In genomic region chr2:25252331-25252730, GRCm38 (mm10) we compare ENCODE assay signal across 12 mouse cellular contexts. TPM values are rescaled to one million over a fixed set of nuclear protein-coding genes. Genes with fewer than 3 reads are reported as not detected.
DNase-seq lines count a peak whose midpoint lies in the region; ATAC-seq and TF ChIP-seq lines count a peak whose summit lies in the region.
"Had no signal": no experiment of that assay in that cellular context is flagged by ENCODE, and none has a peak within 500 bp of the region (broad histone marks: within the 10 kb centered on the region; RNA-seq: fewer than 3 reads in every experiment).

No protein-coding gene starts in this region.

- no peak overlapping the region for H3K4me2 ChIP-seq in kidney, postnatal 0 days (ENCODE audit: low read length)
- H3K4me2 ChIP-seq: embryonic facial prominence, embryonic 15.5 days; heart, embryonic 12.5 days; midbrain, embryonic 11.5 days had no signal

- no peak for ATAC-seq in CD4-positive, CD25-positive, alpha-beta regulatory T cell, adult 4 months
- no peak for ATAC-seq in kidney, postnatal 0 days (replicated peaks; ENCODE audit: low FRiP score, low read depth)

- H3K4me1 ChIP-seq in kidney, postnatal 0 days (replicated peaks; ENCODE audit: insufficient read depth, low read length): peaks cover 6% of the 10 kb centered on the region
- H3K4me1 ChIP-seq in embryonic fibroblast, embryonic 13.5 days (ENCODE audit: control insufficient read depth, insufficient read depth, low read length): no peaks in the 10 kb centered on the region

- TF ChIP-seq POLR2A in embryonic fibroblast, embryonic 13.5 days (IDR thresholded peaks at IDR 0.05; ENCODE audit: low read depth, low read length): no peak

- no peak overlapping the region for H3K9ac ChIP-seq in kidney, postnatal 0 days (ENCODE audit: low read depth, low read length)
- H3K9ac ChIP-seq: embryonic facial prominence, embryonic 15.5 days; heart, embryonic 12.5 days had no signal

- DNase-seq in CD4-positive, CD25-positive, alpha-beta regulatory T cell, adult 2 months (ENCODE audit: low read depth, low spot score): peak; percentile 65
- DNase-seq in kidney, postnatal 0 days (ENCODE audit: low spot score): no peak
- DNase-seq in kidney, postnatal 14 days: no peak
- peak; percentile 40 for DNase-seq in 3T3-L1 (ENCODE audit: low read depth, low spot score)
- DNase-seq in MN1 (ENCODE audit: low spot score): no peak
- no peak for DNase-seq in c-Kit-positive CD71-positive TER-119-positive erythroid progenitor cells, embryonic 14.5 days (ENCODE audit: low spot score)
- DNase-seq: cerebellum, adult 9-11 months had no signal

- 93% methylated on average over 1 of the region's 1 CpGs for WGBS in kidney, postnatal 0 days

- H3K36me3 ChIP-seq in kidney, postnatal 0 days (ENCODE audit: insufficient read depth, low read length): peaks cover 26% of the 10 kb centered on the region

- H3K27ac ChIP-seq in kidney, postnatal 0 days: no peak overlapping the region
- no peak overlapping the region for H3K27ac ChIP-seq in embryonic fibroblast, embryonic 13.5 days (ENCODE audit: insufficient read depth, low read length)
- H3K27ac ChIP-seq: embryonic facial prominence, embryonic 15.5 days had no signal

- no peak overlapping the region for H3K4me3 ChIP-seq in kidney, postnatal 0 days (replicated peaks; ENCODE audit: low read depth, low read length)
- H3K4me3 ChIP-seq in embryonic fibroblast, embryonic 13.5 days (ENCODE audit: insufficient read depth, low read length): no peak overlapping the region
- H3K4me3 ChIP-seq: embryonic facial prominence, embryonic 15.5 days; heart, embryonic 12.5 days had no signal

- no peaks in the 10 kb centered on the region for H3K9me3 ChIP-seq in kidney, postnatal 0 days (replicated peaks; ENCODE audit: low read length)
- H3K9me3 ChIP-seq: embryonic facial prominence, embryonic 15.5 days; heart, embryonic 12.5 days had no signal

- TF ChIP-seq CTCF in kidney, postnatal 0 days (IDR thresholded peaks at IDR 0.05; ENCODE audit: low read depth): peak; percentile 65
- peak; percentile 29; the same call in 1 of the 2 replicates for TF ChIP-seq CTCF in embryonic fibroblast, embryonic 13.5 days (IDR thresholded peaks at IDR 0.05; ENCODE audit: borderline replicate concordance, insufficient read depth, low read length)

- H3K27me3 ChIP-seq in kidney, postnatal 0 days (ENCODE audit: insufficient read depth, low read length): no peaks in the 10 kb centered on the region
- H3K27me3 ChIP-seq: embryonic facial prominence, embryonic 15.5 days; heart, embryonic 12.5 days had no signal

RNA-seq across cellular contexts. Expression of gene Tmem203, which starts 2.9 kb away (rescaled TPM):
- 10 to 100 TPM in 1 of 2 experiments, 1 to 10 TPM in 1; 9.5 to 10.4 TPM for polyA plus RNA-seq in CD4-positive, CD25-positive, alpha-beta regulatory T cell, adult 4 months (2017; shearing (Covaris generic))
- 42.6 and 46.7 TPM in 2 replicates for polyA plus RNA-seq in kidney, postnatal 0 days (2015; fragmentation: Nextera tagmentation; extraction: Ambion mirVana)
- 11.6 and 15.3 TPM in 2 replicates for polyA plus RNA-seq in embryonic fibroblast, embryonic 13.5 days (2011; ENCODE audit: insufficient read length, low read depth, missing spikeins)

RNA-seq across cellular contexts. Expression of gene AL732309.1, which starts 5.7 kb away (rescaled TPM):
- 1 to 10 TPM; 5.9 to 7.1 TPM for polyA plus RNA-seq in CD4-positive, CD25-positive, alpha-beta regulatory T cell, adult 4 months (2017; shearing (Covaris generic))
- 2.7 and 3.7 TPM in 2 replicates for polyA plus RNA-seq in kidney, postnatal 0 days (2015; fragmentation: Nextera tagmentation; extraction: Ambion mirVana)
- 2.3 TPM in 1 of 2 replicates, not detected in the other for polyA plus RNA-seq in embryonic fibroblast, embryonic 13.5 days (2011; ENCODE audit: insufficient read length, low read depth, missing spikeins)

RNA-seq across cellular contexts. Expression of gene Cysrt1, which starts 10.1 kb away (rescaled TPM):
- not detected for polyA plus RNA-seq in CD4-positive, CD25-positive, alpha-beta regulatory T cell, adult 4 months (2017; shearing (Covaris generic))
- 0.61 and 0.75 TPM in 2 replicates for polyA plus RNA-seq in kidney, postnatal 0 days (2015; fragmentation: Nextera tagmentation; extraction: Ambion mirVana)
- not detected in 2 replicates for polyA plus RNA-seq in embryonic fibroblast, embryonic 13.5 days (2011; ENCODE audit: insufficient read length, low read depth, missing spikeins)
- polyA plus RNA-seq: heart, embryonic 12.5 days; midbrain, embryonic 11.5 days had no signal

RNA-seq across cellular contexts. Expression of gene Tprn, which starts 10.1 kb away (rescaled TPM):
- 1 to 10 TPM; 1.8 to 3.8 TPM for polyA plus RNA-seq in CD4-positive, CD25-positive, alpha-beta regulatory T cell, adult 4 months (2017; shearing (Covaris generic))
- 17.1 and 18.0 TPM in 2 replicates for polyA plus RNA-seq in kidney, postnatal 0 days (2015; fragmentation: Nextera tagmentation; extraction: Ambion mirVana)
- 7.1 and 9.5 TPM in 2 replicates for polyA plus RNA-seq in embryonic fibroblast, embryonic 13.5 days (2011; ENCODE audit: insufficient read length, low read depth, missing spikeins)

RNA-seq across cellular contexts. Expression of gene Rnf208, which starts 10.3 kb away (rescaled TPM):
- under 1 TPM; 0.38 to 0.57 TPM for polyA plus RNA-seq in CD4-positive, CD25-positive, alpha-beta regulatory T cell, adult 4 months (2017; shearing (Covaris generic))
- 24.2 and 27.4 TPM in 2 replicates for polyA plus RNA-seq in kidney, postnatal 0 days (2015; fragmentation: Nextera tagmentation; extraction: Ambion mirVana)
- 0.42 TPM in 1 of 2 replicates, not detected in the other for polyA plus RNA-seq in embryonic fibroblast, embryonic 13.5 days (2011; ENCODE audit: insufficient read length, low read depth, missing spikeins)

Comparison
In these comparisons a context has a peak if more than half of its experiments do, and no peak if none do; other contexts are left out.
1. DNase-seq: peak in CD4-positive, CD25-positive, alpha-beta regulatory T cell, adult 2 months (single experiment) and 3T3-L1 (single experiment); none in kidney, postnatal 0 days (single experiment), kidney, postnatal 14 days (single experiment), MN1 (single experiment) and c-Kit-positive CD71-positive TER-119-positive erythroid progenitor cells, embryonic 14.5 days (single experiment).